Mouse (Mus musculus): ENCODE data around the gene Apoa1. TPM values are rescaled to one million over a fixed set of nuclear protein-coding genes. Genes with fewer than 3 reads are reported as not detected.

Apoa1 gene
- polyA plus RNA-seq, 1 experiment from 2014 or later = 1.7 TPM

DNA sequence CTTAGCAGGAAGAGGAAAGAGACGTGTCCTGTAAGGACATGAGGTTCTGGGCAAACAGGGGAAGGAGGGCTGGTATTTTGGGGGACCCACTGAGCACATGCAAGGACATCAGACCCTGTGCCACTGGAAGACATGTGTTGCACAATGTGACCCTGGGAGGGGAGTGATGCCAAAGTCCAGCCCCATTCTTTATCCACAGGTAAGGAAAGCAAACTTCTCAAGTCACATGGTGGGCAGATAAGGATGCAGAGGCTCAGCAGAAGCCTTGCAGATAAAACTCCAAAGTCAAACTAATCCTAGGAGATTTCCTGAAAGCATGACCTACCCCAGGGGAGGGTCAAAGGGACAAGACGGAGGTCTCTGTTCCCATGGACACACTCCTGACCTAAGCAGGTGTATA is 13.4 kb downstream of the Apoa1 start:
- Histone ChIP-seq H3K9ac (no peak overlapping the region), H3K9me3 (replicated peaks) (no peaks in the 10 kb centered on the region), H3K36me3 (no peaks in the 10 kb centered on the region), H3K27ac (no peak overlapping the region), H3K4me3 (no peak overlapping the region), H3K4me2 (replicated peaks) (no peak overlapping the region), H3K27me3 (no peaks in the 10 kb centered on the region), H3K4me1 (no peaks in the 10 kb centered on the region; the same call in 1 of the 2 replicates)
- 85% methylated on average over 2 of the region's 2 CpGs for WGBS
- no peak for ATAC-seq (ENCODE audit: low FRiP score)

DNA sequence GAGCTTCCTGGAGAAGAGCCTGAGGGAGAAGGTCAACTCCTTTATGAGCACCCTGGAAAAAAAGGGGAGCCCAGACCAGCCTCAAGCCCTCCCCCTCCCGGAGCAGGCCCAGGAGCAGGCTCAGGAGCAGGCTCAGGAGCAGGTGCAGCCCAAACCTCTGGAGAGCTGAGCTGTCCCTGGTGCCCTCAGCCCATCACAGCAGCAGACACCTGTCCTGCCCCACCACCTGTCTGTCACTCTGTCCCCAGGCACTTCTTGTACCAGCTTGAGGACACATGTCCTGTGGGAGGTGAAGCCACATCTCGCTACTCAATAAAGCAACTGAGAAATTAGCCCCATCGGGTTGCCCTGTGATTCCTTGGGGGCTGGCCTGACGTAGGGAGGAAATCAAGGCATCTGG is 14.7 kb downstream of the Apoa1 start:
- no peak overlapping the region for H3K4me2 ChIP-seq (replicated peaks)
- no peak overlapping the region for H3K9ac ChIP-seq
- H3K9me3 ChIP-seq (replicated peaks) = no peaks in the 10 kb centered on the region
- no peak for ATAC-seq (ENCODE audit: low FRiP score)
- no peaks in the 10 kb centered on the region; the same call in 1 of the 2 replicates for H3K4me1 ChIP-seq
- H3K4me3 ChIP-seq = no peak overlapping the region
- WGBS = 45% methylated on average over 4 of the region's 4 CpGs
- H3K36me3 ChIP-seq = no peaks in the 10 kb centered on the region
- no peak overlapping the region for H3K27ac ChIP-seq
- H3K27me3 ChIP-seq = peaks cover 2% of the 10 kb centered on the region; the same call in 1 of the 2 replicates

GRCm38 (mm10) chr9:46243584-46243983 is 15.2 kb downstream of the Apoa1 start:
- no peak overlapping the region for H3K4me3 ChIP-seq
- no peaks in the 10 kb centered on the region for H3K36me3 ChIP-seq
- no peaks in the 10 kb centered on the region for H3K9me3 ChIP-seq (replicated peaks)
- no peak overlapping the region for H3K4me2 ChIP-seq (replicated peaks)
- 58% methylated on average over 8 of the region's 8 CpGs for WGBS
- H3K27me3 ChIP-seq = peaks cover 2% of the 10 kb centered on the region; the same call in 1 of the 2 replicates
- H3K4me1 ChIP-seq = no peaks in the 10 kb centered on the region; the same call in 1 of the 2 replicates
- no peak overlapping the region for H3K9ac ChIP-seq
- no peak overlapping the region for H3K27ac ChIP-seq
- ATAC-seq (ENCODE audit: low FRiP score) = no peak

DNA sequence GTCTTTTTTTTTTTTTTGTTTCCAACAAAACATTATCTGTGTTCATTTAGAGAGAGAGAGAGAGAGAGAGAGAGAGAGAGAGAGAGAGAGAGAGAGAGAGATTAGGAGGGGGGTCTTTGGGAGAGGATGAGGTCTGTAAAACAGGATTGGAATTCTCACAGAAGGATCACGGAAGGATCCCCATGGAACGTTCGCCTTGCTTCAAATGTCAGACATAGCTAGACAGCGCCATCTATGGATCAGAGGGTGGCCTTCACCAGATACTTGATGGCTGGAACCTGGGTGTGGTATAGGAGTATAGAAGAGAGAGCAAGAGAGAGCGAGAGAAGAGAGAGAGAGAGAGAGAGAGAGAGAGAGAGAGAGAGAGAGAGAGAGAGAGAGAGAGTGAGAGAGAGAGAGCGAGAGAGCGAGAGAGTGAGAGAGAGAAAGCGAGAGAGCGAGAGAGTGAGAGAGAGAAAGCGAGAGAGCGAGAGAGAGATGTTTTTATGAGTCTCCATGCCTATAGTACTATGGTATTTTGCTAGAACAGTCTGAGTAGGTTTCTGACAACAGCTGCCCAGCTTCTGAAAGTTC is 18.5 kb downstream of the Apoa1 start:
- H3K9me3 ChIP-seq (replicated peaks) = no peaks in the 10 kb centered on the region
- 38% methylated on average over 11 of the region's 11 CpGs for WGBS
- no peaks in the 10 kb centered on the region for H3K36me3 ChIP-seq
- H3K4me1 ChIP-seq = no peaks in the 10 kb centered on the region; the same call in 1 of the 2 replicates
- no peak overlapping the region for H3K27ac ChIP-seq
- no peak overlapping the region for H3K4me2 ChIP-seq (replicated peaks)
- H3K4me3 ChIP-seq = no peak overlapping the region
- no peak for ATAC-seq (ENCODE audit: low FRiP score)
- no peak overlapping the region for H3K9ac ChIP-seq
- peaks cover 2% of the 10 kb centered on the region; the same call in 1 of the 2 replicates for H3K27me3 ChIP-seq

GRCm38 (mm10) chr9:46256177-46256576 is 27.8 kb downstream of the Apoa1 start:
- Histone ChIP-seq H3K9me3 (replicated peaks) (no peaks in the 10 kb centered on the region), H3K4me2 (replicated peaks) (no peak overlapping the region), H3K27me3 (peaks cover 3% of the 10 kb centered on the region; the same call in 1 of the 2 replicates), H3K4me3 (no peak overlapping the region), H3K36me3 (no peaks in the 10 kb centered on the region), H3K9ac (no peak overlapping the region), H3K4me1 (no peaks in the 10 kb centered on the region), H3K27ac (no peak overlapping the region)
- WGBS = 90% methylated on average over 7 of the region's 7 CpGs
- no peak for ATAC-seq (ENCODE audit: low FRiP score)

GRCm38 (mm10) chr9:46256658-46257385 is 28.4 kb downstream of the Apoa1 start:
- Histone ChIP-seq H3K4me3 (no peak overlapping the region), H3K9me3 (replicated peaks) (no peaks in the 10 kb centered on the region), H3K4me2 (replicated peaks) (no peak overlapping the region), H3K27ac (no peak overlapping the region), H3K4me1 (no peaks in the 10 kb centered on the region), H3K36me3 (no peaks in the 10 kb centered on the region), H3K9ac (no peak overlapping the region), H3K27me3 (peaks cover 3% of the 10 kb centered on the region; the same call in 1 of the 2 replicates)
- WGBS = 90% methylated on average over 10 of the region's 10 CpGs
- no peak for ATAC-seq (ENCODE audit: low FRiP score)

GRCm38 (mm10) chr9:46257546-46257945 is 29.2 kb downstream of the Apoa1 start:
- Histone ChIP-seq H3K4me1 (no peaks in the 10 kb centered on the region), H3K9me3 (replicated peaks) (no peaks in the 10 kb centered on the region), H3K27me3 (peaks cover 3% of the 10 kb centered on the region; the same call in 1 of the 2 replicates), H3K36me3 (no peaks in the 10 kb centered on the region), H3K27ac (no peak overlapping the region), H3K4me3 (no peak overlapping the region), H3K9ac (no peak overlapping the region), H3K4me2 (replicated peaks) (no peak overlapping the region)
- WGBS = 83% methylated on average over 3 of the region's 3 CpGs
- ATAC-seq (ENCODE audit: low FRiP score) = no peak

- no peak for ATAC-seq (ENCODE audit: low FRiP score)
- no peaks in the 10 kb centered on the region for H3K27me3 ChIP-seq
- no peak overlapping the region for H3K27ac ChIP-seq
- WGBS = 88% methylated on average over 6 of the region's 6 CpGs
- H3K4me3 ChIP-seq = no peak overlapping the region
- H3K9me3 ChIP-seq (replicated peaks) = no peaks in the 10 kb centered on the region
- H3K9ac ChIP-seq = no peak overlapping the region
- no peaks in the 10 kb centered on the region for H3K36me3 ChIP-seq
- no peak overlapping the region for H3K4me2 ChIP-seq (replicated peaks)
- no peaks in the 10 kb centered on the region for H3K4me1 ChIP-seq
Measured at GRCm38 (mm10) chr9:46259111-46259510, 30.7 kb downstream of the Apoa1 start.

GRCm38 (mm10) chr9:46261131-46261530 is 32.8 kb downstream of the Apoa1 start:
- Histone ChIP-seq H3K4me3 (no peak overlapping the region), H3K4me1 (no peaks in the 10 kb centered on the region), H3K36me3 (no peaks in the 10 kb centered on the region), H3K27me3 (no peaks in the 10 kb centered on the region), H3K9ac (no peak overlapping the region), H3K27ac (no peak overlapping the region), H3K9me3 (replicated peaks) (no peaks in the 10 kb centered on the region), H3K4me2 (replicated peaks) (no peak overlapping the region)
- 88% methylated on average over 7 of the region's 7 CpGs for WGBS
- no peak for ATAC-seq (ENCODE audit: low FRiP score)

DNA sequence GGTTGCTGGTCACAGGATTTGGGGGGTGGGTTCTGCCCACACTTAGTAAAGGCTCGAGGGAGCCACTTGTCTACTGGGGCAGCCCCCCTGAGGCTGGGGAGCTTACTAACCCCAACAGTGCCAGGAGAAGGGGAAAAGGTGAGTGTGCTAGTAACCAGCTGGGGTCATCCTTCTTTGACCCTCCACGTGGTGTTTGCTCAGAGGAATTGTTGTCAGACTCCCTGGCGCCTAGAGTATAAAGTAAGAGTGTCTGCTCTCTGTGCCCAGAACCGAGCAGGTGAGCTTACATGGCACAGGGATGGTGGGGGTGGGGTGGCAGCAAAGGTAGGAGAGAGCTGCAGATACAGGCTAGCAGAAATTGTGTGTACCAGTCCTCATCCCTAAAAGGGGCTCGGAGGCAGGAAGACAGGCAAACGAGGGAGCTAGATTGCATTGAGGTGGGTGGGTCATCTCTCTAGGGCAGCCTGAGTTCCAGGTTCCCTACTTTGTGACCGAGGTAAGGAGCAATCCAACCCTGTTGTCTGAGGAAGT is 40.0 kb downstream of the Apoa1 start, which contains the start of gene Apoa5:
Gene Apoa5 (plus strand): TSS at position 291 of the 531 bp plus-strand sequence.
- H3K4me3 ChIP-seq = no peak within 1 kb of the TSS
- H3K27ac ChIP-seq = no peak within 1 kb of the TSS
- no peak within 1 kb of the TSS for H3K9ac ChIP-seq
- H3K9me3 ChIP-seq (replicated peaks) = no peaks in the 10 kb centered on the region
- 60% methylated on average over 7 of the region's 7 CpGs for WGBS
- ATAC-seq (ENCODE audit: low FRiP score) = no peak
- no peaks in the 10 kb centered on the region for H3K36me3 ChIP-seq
- no peak within 1 kb of the TSS for H3K4me2 ChIP-seq (replicated peaks)
- H3K27me3 ChIP-seq = peaks cover 25% of the 10 kb centered on the region
- peaks cover 4% of the 10 kb centered on the region for H3K4me1 ChIP-seq

GRCm38 (mm10) chr9:46269125-46269524 is 40.7 kb downstream of the Apoa1 start:
- no peak for ATAC-seq (ENCODE audit: low FRiP score)
- no peak overlapping the region for H3K27ac ChIP-seq
- no peaks in the 10 kb centered on the region for H3K36me3 ChIP-seq
- no peak overlapping the region for H3K4me3 ChIP-seq
- 80% methylated on average over 5 of the region's 5 CpGs for WGBS
- no peak overlapping the region for H3K4me2 ChIP-seq (replicated peaks)
- H3K27me3 ChIP-seq = peaks cover 25% of the 10 kb centered on the region
- H3K4me1 ChIP-seq = peaks cover 11% of the 10 kb centered on the region
- H3K9ac ChIP-seq = no peak overlapping the region
- no peaks in the 10 kb centered on the region for H3K9me3 ChIP-seq (replicated peaks)

- Histone ChIP-seq H3K36me3 (peaks cover 9% of the 10 kb centered on the region), H3K9ac (no peak overlapping the region), H3K27ac (no peak overlapping the region), H3K4me1 (peaks cover 15% of the 10 kb centered on the region), H3K27me3 (peaks cover 25% of the 10 kb centered on the region), H3K4me3 (no peak overlapping the region), H3K9me3 (replicated peaks) (no peaks in the 10 kb centered on the region), H3K4me2 (replicated peaks) (no peak overlapping the region)
- 94% methylated on average over 4 of the region's 4 CpGs for WGBS
- ATAC-seq (ENCODE audit: low FRiP score) = no peak
Measured at GRCm38 (mm10) chr9:46270782-46271181, 42.4 kb downstream of the Apoa1 start.

All from hindbrain, embryonic 12.5 days (tissue).